Mouse (Mus musculus): ENCODE measurements around the gene Becn1.

GRCm38 (mm10) chr11:101259261-101259712 lies 42.8 kb downstream of the Becn1 start:
- TF ChIP-seq CTCF (IDR thresholded peaks at IDR 0.05; ENCODE audit: low read depth) (no peak), EP300 (IDR thresholded peaks at IDR 0.05; ENCODE audit: low read depth) (no peak)
